Mouse (Mus musculus): ENCODE data around the gene Pam.

GRCm38 (mm10) chr1:97963711-97964110, 131.7 kb downstream of the Pam start:
- no peak for TF ChIP-seq CTCF (conservative IDR thresholded peaks at IDR 0.05; ENCODE audit: low read length)
- TF ChIP-seq POU5F1 (IDR thresholded peaks at IDR 0.05; ENCODE audit: borderline replicate concordance, low read length): no peak

Measured in E14TG2a.4 (cell line).